ENCODE assay signal across 9 mouse cellular contexts in the genomic region with DNA sequence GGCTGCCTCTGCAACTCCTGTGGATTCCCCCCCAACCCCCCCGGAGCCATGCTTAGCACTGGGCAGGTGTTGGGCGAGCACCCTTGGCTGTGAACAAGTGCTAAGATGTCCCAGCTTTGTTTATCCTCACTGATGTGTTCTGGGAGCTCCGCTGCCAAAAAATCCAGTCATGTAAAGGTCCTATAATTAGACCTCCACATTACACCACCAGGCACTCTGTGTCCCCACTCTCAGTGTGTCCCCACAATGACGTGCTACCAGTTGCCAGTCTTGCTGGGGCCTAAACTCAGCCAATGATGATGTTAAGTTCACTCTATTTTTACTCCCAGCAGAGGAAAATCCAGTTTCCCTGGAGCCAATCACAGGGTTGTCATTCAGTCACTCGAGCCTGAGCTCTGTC. TPM values are rescaled to one million over a fixed set of nuclear protein-coding genes. Genes with fewer than 3 reads are reported as not detected.
A peak's percentile ranks its signal among the peaks of the same experiment; 100 is the strongest.
DNase-seq lines count a peak whose midpoint lies in the region; ATAC-seq and TF ChIP-seq lines count a peak whose summit lies in the region.
"Had no signal": no experiment of that assay in that cellular context is flagged by ENCODE, and none has a peak within 500 bp of the region (broad histone marks: within the 10 kb centered on the region; RNA-seq: fewer than 3 reads in every experiment).

No protein-coding gene starts in this region.

- WGBS in lung, postnatal 0 days = 56% methylated on average over 5 of the region's 5 CpGs
- 67% methylated on average over 5 of the region's 5 CpGs for WGBS in kidney, embryonic 14.5 days

- TF ChIP-seq EP300 in lung, postnatal 0 days (IDR thresholded peaks at IDR 0.05) = 0 out of 2 replicates have a peak, but pooled peaks have one; percentile 29

- no peaks in the 10 kb centered on the region for H3K4me1 ChIP-seq in lung, postnatal 0 days (ENCODE audit: insufficient read depth, low read depth, low read length)
- no peaks in the 10 kb centered on the region for H3K4me1 ChIP-seq in kidney, embryonic 14.5 days (ENCODE audit: control insufficient read depth, insufficient read depth, low read length)

- peak; percentile 54 for ATAC-seq in lung, postnatal 0 days
- ATAC-seq in granulocyte monocyte progenitor cell, adult 5-6 weeks (replicated peaks; ENCODE audit: poor library complexity, severe bottlenecking) = no peak
- no peak for ATAC-seq in cerebellum, adult (ENCODE audit: insufficient number of reproducible peaks, low FRiP score, low TSS enrichment)
- ATAC-seq in kidney, embryonic 14.5 days (ENCODE audit: low FRiP score, low TSS enrichment) = no peak

- no peak overlapping the region for H3K9ac ChIP-seq in lung, postnatal 0 days (replicated peaks; ENCODE audit: low read depth)
- H3K9ac ChIP-seq in kidney, embryonic 14.5 days (ENCODE audit: low read depth, low read length) = no peak overlapping the region

- no peak overlapping the region for H3K4me2 ChIP-seq in lung, postnatal 0 days (replicated peaks; ENCODE audit: low read depth, low read length)
- H3K4me2 ChIP-seq in kidney, embryonic 14.5 days (replicated peaks; ENCODE audit: low read depth, low read length) = no peak overlapping the region

- no peaks in the 10 kb centered on the region for H3K27me3 ChIP-seq in lung, postnatal 0 days (replicated peaks; ENCODE audit: insufficient read depth, low read length)
- no peaks in the 10 kb centered on the region for H3K27me3 ChIP-seq in kidney, embryonic 14.5 days (ENCODE audit: control insufficient read depth, insufficient read depth, low read length)

- H3K36me3 ChIP-seq in lung, postnatal 0 days (ENCODE audit: insufficient read depth, low read length) = no peaks in the 10 kb centered on the region
- H3K36me3 ChIP-seq in kidney, embryonic 14.5 days (ENCODE audit: control insufficient read depth, insufficient read depth, low read length) = no peaks in the 10 kb centered on the region

- H3K27ac ChIP-seq in lung, postnatal 0 days (ENCODE audit: low read length) = no peak overlapping the region
- H3K27ac ChIP-seq in kidney, embryonic 14.5 days (ENCODE audit: low read depth, low read length) = no peak overlapping the region

- DNase-seq in lung, postnatal 0 days (ENCODE audit: low spot score) = peak; percentile 51
- no peak for DNase-seq in lung, postnatal 4 days
- DNase-seq in heart, adult 9 months (ENCODE audit: low spot score in 2 of 2) = peak; percentile 73 to 74
- DNase-seq in layer of hippocampus, adult 9-10 months (ENCODE audit: low spot score) = peak; percentile 22
- DNase-seq in right cerebral cortex, postnatal 36 days (ENCODE audit: low spot score in 2 of 2) = peak; percentile 62 to 79
- DNase-seq: thymus, adult 2 months had no signal

- no peak for TF ChIP-seq CTCF in lung, postnatal 0 days (IDR thresholded peaks at IDR 0.05)

- no peaks in the 10 kb centered on the region for H3K9me3 ChIP-seq in lung, postnatal 0 days (ENCODE audit: low read length)
- no peaks in the 10 kb centered on the region for H3K9me3 ChIP-seq in kidney, embryonic 14.5 days (ENCODE audit: control insufficient read depth, low read length)

- H3K4me3 ChIP-seq in lung, postnatal 0 days (ENCODE audit: low read depth, low read length) = no peak overlapping the region
- H3K4me3 ChIP-seq in kidney, embryonic 14.5 days (ENCODE audit: low read length) = no peak overlapping the region

RNA-seq across cellular contexts. Expression of gene Smyd2, which starts 38.3 kb away (rescaled TPM):
- 34.3 and 35.9 TPM in 2 replicates for polyA plus RNA-seq in lung, postnatal 0 days (2015; fragmentation: Nextera tagmentation; extraction: Ambion mirVana)
- 72.5 and 97.7 TPM in 2 replicates for total RNA-seq in granulocyte monocyte progenitor cell, adult 5-6 weeks (2014; fragmentation: Nextera tagmentation)
- 97.8 and 98.0 TPM in 2 replicates for total RNA-seq in granulocyte monocyte progenitor cell, adult 5-6 weeks (2017)
- polyA plus RNA-seq in kidney, embryonic 14.5 days (2014; fragmentation: Nextera tagmentation; extraction: Ambion mirVana) = 85.6 and 93.3 TPM in 2 replicates

Comparison
In these comparisons a context has a peak if more than half of its experiments do, and no peak if none do; other contexts are left out.
1. DNase-seq: peak in lung, postnatal 0 days (single experiment), heart, adult 9 months (2 of 2), layer of hippocampus, adult 9-10 months (single experiment) and right cerebral cortex, postnatal 36 days (2 of 2); none in lung, postnatal 4 days (0 of 2).